ENCODE assay signal across 8 mouse cellular contexts in the genomic region with DNA sequence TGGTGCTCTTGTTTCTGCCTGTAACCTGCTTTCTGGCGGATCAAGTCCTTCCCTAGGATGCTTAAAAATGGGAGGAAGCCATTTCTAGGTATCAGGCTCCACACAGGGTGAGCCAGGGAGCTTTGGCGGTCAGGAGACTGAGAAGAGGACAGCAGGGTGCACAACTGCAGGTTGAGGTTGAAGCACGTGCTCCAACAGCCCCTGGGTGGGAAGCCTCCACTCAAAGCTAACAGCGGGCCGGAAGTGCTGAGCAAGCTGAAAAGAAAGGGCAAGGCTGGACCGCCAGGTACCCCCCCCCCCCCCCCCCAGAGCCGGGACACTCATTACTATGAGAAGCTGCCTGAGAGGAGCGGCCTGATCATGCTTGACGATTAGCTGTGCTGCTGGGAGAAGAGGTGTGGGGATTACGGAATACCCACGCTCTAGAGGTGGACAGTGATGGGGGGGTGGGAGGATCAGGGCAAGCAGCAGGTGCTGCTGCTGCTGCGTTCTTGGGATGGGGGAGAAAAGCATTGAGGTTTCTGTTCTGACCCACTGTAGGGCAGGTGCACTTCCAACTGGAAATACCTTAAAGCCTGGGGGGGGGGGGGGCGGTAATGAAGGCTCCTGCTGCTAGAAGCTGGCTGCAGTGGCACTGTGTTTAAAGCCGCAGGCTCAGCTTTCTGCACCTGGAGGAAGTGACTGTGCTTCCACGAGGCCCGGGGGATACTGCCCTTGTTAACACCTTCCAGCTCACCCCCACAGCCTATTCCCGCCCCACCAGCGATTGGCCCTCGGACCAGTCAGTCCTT. TPM values are rescaled to one million over a fixed set of nuclear protein-coding genes. Genes with fewer than 3 reads are reported as not detected.
DNase-seq lines count a peak whose midpoint lies in the region; ATAC-seq and TF ChIP-seq lines count a peak whose summit lies in the region.
"Had no signal": no experiment of that assay in that cellular context is flagged by ENCODE, and none has a peak within 500 bp of the region (broad histone marks: within the 10 kb centered on the region; RNA-seq: fewer than 3 reads in every experiment).

No protein-coding gene starts in this region.

- no peak overlapping the region for H3K27ac ChIP-seq in hindbrain, embryonic 10.5 days
- H3K27ac ChIP-seq in midbrain, embryonic 14.5 days (replicated peaks; ENCODE audit: low read depth, low read length): no peak overlapping the region
- H3K27ac ChIP-seq in layer of hippocampus, adult 2 months: no peak overlapping the region

- H3K4me1 ChIP-seq in hindbrain, embryonic 10.5 days (replicated peaks): peaks cover 32% of the 10 kb centered on the region
- H3K4me1 ChIP-seq in midbrain, embryonic 14.5 days (ENCODE audit: control insufficient read depth, insufficient read depth, low read length): 0 out of 2 replicates have a peak, but pooled peaks cover 4% of the 10 kb centered on the region

- H3K36me3 ChIP-seq in hindbrain, embryonic 10.5 days: no peaks in the 10 kb centered on the region
- H3K36me3 ChIP-seq in midbrain, embryonic 14.5 days (ENCODE audit: control insufficient read depth, insufficient read depth, low read length): no peaks in the 10 kb centered on the region

- peaks cover 8% of the 10 kb centered on the region for H3K27me3 ChIP-seq in hindbrain, embryonic 10.5 days (ENCODE audit: insufficient read depth, poor library complexity, severe bottlenecking)
- H3K27me3 ChIP-seq in midbrain, embryonic 14.5 days (ENCODE audit: control insufficient read depth, insufficient read depth, low read length): no peaks in the 10 kb centered on the region

- ATAC-seq in midbrain, embryonic 14.5 days (ENCODE audit: low FRiP score, low TSS enrichment): no peak

- H3K4me3 ChIP-seq in hindbrain, embryonic 10.5 days: 0 out of 2 replicates have a peak overlapping the region, but pooled peaks have one; percentile 27
- H3K4me3 ChIP-seq in midbrain, embryonic 14.5 days (replicated peaks; ENCODE audit: low read depth, low read length): no peak overlapping the region
- no peak overlapping the region for H3K4me3 ChIP-seq in layer of hippocampus, adult 2 months

- H3K9ac ChIP-seq in midbrain, embryonic 14.5 days (replicated peaks; ENCODE audit: low read length): no peak overlapping the region

- 29% methylated on average over 18 of the region's 19 CpGs for WGBS in hindbrain, embryonic 10.5 days
- 26% methylated on average over 18 of the region's 19 CpGs for WGBS in midbrain, embryonic 14.5 days

- no peaks in the 10 kb centered on the region for H3K9me3 ChIP-seq in hindbrain, embryonic 10.5 days
- H3K9me3 ChIP-seq in midbrain, embryonic 14.5 days (ENCODE audit: control insufficient read depth, low read length): no peaks in the 10 kb centered on the region

- no peak for TF ChIP-seq CTCF in layer of hippocampus, adult 2 months (conservative IDR thresholded peaks at IDR 0.05)

- DNase-seq in CD4-positive helper T cell, adult 2 months (ENCODE audit: low read depth, low spot score): peak; percentile 37
- DNase-seq in ES-CJ7 (ENCODE audit: low read depth, low spot score): peak; percentile 67
- peak; percentile 9 for DNase-seq in hindbrain, embryonic 10.5 days (ENCODE audit: low spot score)
- peak; percentile 18 for DNase-seq in midbrain, embryonic 14.5 days
- DNase-seq in layer of hippocampus, adult 2 months (ENCODE audit: low spot score in 2 of 2): no peak
- DNase-seq in right cerebral cortex, postnatal 36 days (ENCODE audit: low spot score in 2 of 2): no peak
- DNase-seq in cerebellum, adult 18-20 months: no peak

- H3K4me2 ChIP-seq in midbrain, embryonic 14.5 days (ENCODE audit: low read length): peak overlapping the region; percentile 33

RNA-seq across cellular contexts. Expression of a gene that starts 4.7 kb away (rescaled TPM):
- not detected in 2 replicates for polyA plus RNA-seq in hindbrain, embryonic 10.5 days (2016; fragmentation: Nextera tagmentation; extraction: Ambion mirVana)
- not detected in 2 replicates for polyA plus RNA-seq in midbrain, embryonic 14.5 days (2014; fragmentation: Nextera tagmentation; extraction: Ambion mirVana)
- not detected for total RNA-seq in layer of hippocampus, adult 2 months (2021)
- total RNA-seq: monocyte, adult 5-6 weeks had no signal

RNA-seq across cellular contexts. Expression of a gene that starts 25.2 kb away (rescaled TPM):
- polyA plus RNA-seq in hindbrain, embryonic 10.5 days (2016; fragmentation: Nextera tagmentation; extraction: Ambion mirVana): 43.2 and 50.5 TPM in 2 replicates
- polyA plus RNA-seq in midbrain, embryonic 14.5 days (2014; fragmentation: Nextera tagmentation; extraction: Ambion mirVana): 29.2 and 30.9 TPM in 2 replicates
- total RNA-seq in layer of hippocampus, adult 2 months (2021): 10 to 100 TPM; 16.8 to 16.9 TPM

RNA-seq across cellular contexts. Expression of a gene that starts 27.2 kb away (rescaled TPM):
- polyA plus RNA-seq in hindbrain, embryonic 10.5 days (2016; fragmentation: Nextera tagmentation; extraction: Ambion mirVana): 18.7 and 21.9 TPM in 2 replicates
- 27.0 and 29.3 TPM in 2 replicates for polyA plus RNA-seq in midbrain, embryonic 14.5 days (2014; fragmentation: Nextera tagmentation; extraction: Ambion mirVana)
- 10 to 100 TPM; 47.9 to 50.9 TPM for total RNA-seq in layer of hippocampus, adult 2 months (2021)

Comparison
In these comparisons a context has a peak if more than half of its experiments do, and no peak if none do; other contexts are left out.
1. DNase-seq: peak in CD4-positive helper T cell, adult 2 months (single experiment), ES-CJ7 (single experiment), hindbrain, embryonic 10.5 days (single experiment) and midbrain, embryonic 14.5 days (single experiment); none in layer of hippocampus, adult 2 months (0 of 2), right cerebral cortex, postnatal 36 days (0 of 2) and cerebellum, adult 18-20 months (0 of 2).